ENCODE assay signal across 30 mouse cellular contexts in the genomic region with DNA sequence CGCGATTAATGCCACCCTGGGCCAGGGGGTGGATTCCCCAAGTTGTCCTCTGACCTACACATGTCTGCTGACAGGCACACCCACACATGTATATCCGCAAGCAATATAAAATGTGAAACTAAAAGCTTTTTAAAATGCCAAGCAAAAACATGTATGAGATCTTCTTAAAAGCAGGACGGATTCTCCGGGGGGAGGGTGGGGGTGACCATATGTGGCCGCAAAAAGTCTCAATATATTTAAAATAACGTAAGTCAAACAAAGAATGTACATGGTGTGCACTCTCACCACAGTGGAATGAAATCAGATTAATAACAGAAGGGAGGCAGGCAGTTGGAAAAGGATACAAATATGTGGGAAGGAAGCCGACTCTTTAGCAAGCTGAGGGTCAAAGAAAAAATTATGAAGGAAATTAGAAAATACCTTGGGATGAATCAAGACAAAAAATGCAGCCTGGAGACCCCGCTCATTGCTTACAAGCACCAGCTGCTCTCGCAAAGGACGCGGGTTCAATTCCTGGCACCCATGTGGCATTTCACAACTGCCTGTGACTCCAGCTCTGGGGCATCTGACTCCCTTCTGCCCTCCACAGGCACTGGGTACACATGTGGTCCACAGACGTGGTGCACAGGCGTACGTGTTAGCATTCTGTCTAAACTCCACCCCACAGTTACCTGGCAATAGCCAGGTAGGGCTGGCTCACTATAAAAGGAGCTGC. TPM values are rescaled to one million over a fixed set of nuclear protein-coding genes. Genes with fewer than 3 reads are reported as not detected.
DNase-seq lines count a peak whose midpoint lies in the region; ATAC-seq and TF ChIP-seq lines count a peak whose summit lies in the region.
"Had no signal": no experiment of that assay in that cellular context is flagged by ENCODE, and none has a peak within 500 bp of the region (broad histone marks: within the 10 kb centered on the region; RNA-seq: fewer than 3 reads in every experiment).

No protein-coding gene starts in this region.

- H3K9me3 ChIP-seq in stomach, embryonic 16.5 days (replicated peaks; ENCODE audit: control insufficient read depth, low read length), result no peaks in the 10 kb centered on the region
- H3K9me3 ChIP-seq in stomach, postnatal 0 days (ENCODE audit: control insufficient read depth, low read length), result no peaks in the 10 kb centered on the region
- no peaks in the 10 kb centered on the region for H3K9me3 ChIP-seq in embryonic facial prominence, embryonic 14.5 days (ENCODE audit: control insufficient read depth, low read length)
- H3K9me3 ChIP-seq in limb, embryonic 13.5 days, result no peaks in the 10 kb centered on the region
- H3K9me3 ChIP-seq in midbrain, postnatal 0 days (ENCODE audit: low read length), result no peaks in the 10 kb centered on the region
- H3K9me3 ChIP-seq: heart, embryonic 12.5 days; kidney, embryonic 15.5 days; liver, embryonic 12.5 days had no signal

- no peak for DNase-seq in stomach, postnatal 0 days (ENCODE audit: low spot score)
- DNase-seq in embryonic facial prominence, embryonic 14.5 days (ENCODE audit: low spot score), result peak; percentile 72
- no peak for DNase-seq in midbrain, postnatal 0 days (ENCODE audit: low spot score)
- DNase-seq in lung, postnatal 10 days, result no peak
- DNase-seq in left cerebral cortex, adult 18-20 months (ENCODE audit: low spot score in 2 of 2), result no peak
- DNase-seq: adrenal gland, postnatal 10 days; cerebellum, adult 8-10 months; cerebellum, postnatal 25 days; gastrocnemius, adult 2 months; gastrocnemius, postnatal 36 days; heart, adult 18-20 months; kidney, adult 11 months; kidney, postnatal 36 days; left cerebral cortex, postnatal 4 days; liver, postnatal 0 days; midbrain, embryonic 14.5 days; right cerebral cortex, postnatal 4 days had no signal

- no peak; the same call in 1 of the 2 replicates for ATAC-seq in stomach, embryonic 16.5 days (ENCODE audit: insufficient read depth, low FRiP score)
- no peak; the same call in 1 of the 2 replicates for ATAC-seq in stomach, postnatal 0 days (ENCODE audit: low FRiP score, low TSS enrichment)
- no peak for ATAC-seq in embryonic facial prominence, embryonic 14.5 days (ENCODE audit: low read depth)
- ATAC-seq in limb, embryonic 13.5 days (ENCODE audit: low FRiP score, low read depth), result no peak
- no peak for ATAC-seq in midbrain, postnatal 0 days (ENCODE audit: low FRiP score)
- ATAC-seq: forebrain, embryonic 14.5 days; inflammation-experienced regulatory T-cells, adult 6 months; liver, embryonic 12.5 days; liver, postnatal 0 days had no signal

- no peaks in the 10 kb centered on the region for H3K27me3 ChIP-seq in stomach, embryonic 16.5 days (ENCODE audit: control insufficient read depth, insufficient read depth, low read length)
- H3K27me3 ChIP-seq in stomach, postnatal 0 days (ENCODE audit: control insufficient read depth, insufficient read depth, low read length), result no peaks in the 10 kb centered on the region
- no peaks in the 10 kb centered on the region for H3K27me3 ChIP-seq in embryonic facial prominence, embryonic 14.5 days (replicated peaks; ENCODE audit: control insufficient read depth, insufficient read depth, low read length)
- H3K27me3 ChIP-seq in limb, embryonic 13.5 days, result peaks cover 4% of the 10 kb centered on the region
- H3K27me3 ChIP-seq in midbrain, postnatal 0 days (ENCODE audit: insufficient read depth, low read length), result no peaks in the 10 kb centered on the region
- H3K27me3 ChIP-seq: CH12.LX had no signal

- WGBS in stomach, embryonic 16.5 days, result 64% methylated on average over 15 of the region's 15 CpGs
- WGBS in stomach, postnatal 0 days, result 50% methylated on average over 15 of the region's 15 CpGs
- 45% methylated on average over 15 of the region's 15 CpGs for WGBS in embryonic facial prominence, embryonic 14.5 days
- 58% methylated on average over 15 of the region's 15 CpGs for WGBS in limb, embryonic 13.5 days
- 88% methylated on average over 15 of the region's 15 CpGs for WGBS in midbrain, postnatal 0 days

- TF ChIP-seq CTCF in stomach, postnatal 0 days (IDR thresholded peaks at IDR 0.05; ENCODE audit: low read depth), result no peak
- no peak for TF ChIP-seq CTCF in midbrain, postnatal 0 days (IDR thresholded peaks at IDR 0.05)

- no peak overlapping the region for H3K4me2 ChIP-seq in stomach, embryonic 16.5 days (ENCODE audit: low read depth, low read length)
- no peak overlapping the region for H3K4me2 ChIP-seq in stomach, postnatal 0 days (replicated peaks; ENCODE audit: low read depth)
- peak overlapping the region; percentile 10; the same call in 1 of the 2 replicates for H3K4me2 ChIP-seq in embryonic facial prominence, embryonic 14.5 days (ENCODE audit: low read depth, low read length)
- H3K4me2 ChIP-seq in limb, embryonic 13.5 days (replicated peaks), result 0 out of 2 replicates have a peak overlapping the region, but pooled peaks have one; percentile 14
- H3K4me2 ChIP-seq in midbrain, postnatal 0 days (ENCODE audit: low read depth, low read length, poor library complexity, severe bottlenecking), result no peak overlapping the region
- H3K4me2 ChIP-seq: heart, embryonic 12.5 days; hindbrain, embryonic 14.5 days; kidney, embryonic 15.5 days; liver, embryonic 12.5 days had no signal

- H3K27ac ChIP-seq in stomach, embryonic 16.5 days (ENCODE audit: low read length), result 0 out of 2 replicates have a peak overlapping the region, but pooled peaks have one; percentile 3
- H3K27ac ChIP-seq in stomach, postnatal 0 days (replicated peaks), result no peak overlapping the region
- H3K27ac ChIP-seq in embryonic facial prominence, embryonic 14.5 days (replicated peaks; ENCODE audit: low read depth, low read length), result peak overlapping the region; percentile 78
- peak overlapping the region; percentile 59 for H3K27ac ChIP-seq in limb, embryonic 13.5 days
- no peak overlapping the region for H3K27ac ChIP-seq in midbrain, postnatal 0 days (ENCODE audit: low read depth, low read length)
- H3K27ac ChIP-seq: gastrocnemius, adult 2 months; hindbrain, embryonic 14.5 days; kidney, embryonic 15.5 days; layer of hippocampus, adult 2 months; liver, embryonic 12.5 days had no signal

- no peak overlapping the region for H3K9ac ChIP-seq in stomach, embryonic 16.5 days (ENCODE audit: low read length)
- no peak overlapping the region for H3K9ac ChIP-seq in stomach, postnatal 0 days (ENCODE audit: low read length)
- H3K9ac ChIP-seq in embryonic facial prominence, embryonic 14.5 days (ENCODE audit: low read depth, low read length), result no peak overlapping the region
- no peak overlapping the region for H3K9ac ChIP-seq in limb, embryonic 13.5 days
- no peak overlapping the region for H3K9ac ChIP-seq in midbrain, postnatal 0 days (replicated peaks; ENCODE audit: low read length, poor library complexity, severe bottlenecking)
- H3K9ac ChIP-seq: heart, embryonic 12.5 days; hindbrain, embryonic 14.5 days; kidney, embryonic 15.5 days; liver, embryonic 12.5 days; liver, postnatal 0 days had no signal

- no peak overlapping the region for H3K4me3 ChIP-seq in stomach, embryonic 16.5 days (replicated peaks; ENCODE audit: low read length)
- no peak overlapping the region for H3K4me3 ChIP-seq in stomach, postnatal 0 days (ENCODE audit: low read depth, low read length)
- H3K4me3 ChIP-seq in embryonic facial prominence, embryonic 14.5 days (ENCODE audit: low read depth, low read length), result no peak overlapping the region
- no peak overlapping the region for H3K4me3 ChIP-seq in limb, embryonic 13.5 days
- H3K4me3 ChIP-seq in midbrain, postnatal 0 days (ENCODE audit: low read depth, low read length), result no peak overlapping the region
- H3K4me3 ChIP-seq: gastrocnemius, adult 2 months; heart, embryonic 12.5 days; kidney, embryonic 15.5 days; layer of hippocampus, adult 2 months; liver, embryonic 12.5 days had no signal

- H3K4me1 ChIP-seq in stomach, embryonic 16.5 days (ENCODE audit: control insufficient read depth, insufficient read depth, low read length), result peaks cover 4% of the 10 kb centered on the region; the same call in 1 of the 2 replicates
- no peaks in the 10 kb centered on the region for H3K4me1 ChIP-seq in stomach, postnatal 0 days (replicated peaks; ENCODE audit: control insufficient read depth, insufficient read depth)
- H3K4me1 ChIP-seq in embryonic facial prominence, embryonic 14.5 days (ENCODE audit: control insufficient read depth, insufficient read depth, low read length), result peaks cover 19% of the 10 kb centered on the region
- H3K4me1 ChIP-seq in limb, embryonic 13.5 days, result peaks cover 28% of the 10 kb centered on the region
- no peaks in the 10 kb centered on the region for H3K4me1 ChIP-seq in midbrain, postnatal 0 days (ENCODE audit: insufficient read depth, low read length)

- TF ChIP-seq EP300 in stomach, postnatal 0 days (optimal IDR thresholded peaks at IDR 0.05), result no peak

- peaks cover 8% of the 10 kb centered on the region; the same call in 1 of the 2 replicates for H3K36me3 ChIP-seq in stomach, embryonic 16.5 days (ENCODE audit: control insufficient read depth, insufficient read depth, low read length)
- H3K36me3 ChIP-seq in stomach, postnatal 0 days (ENCODE audit: control insufficient read depth, insufficient read depth, low read length), result no peaks in the 10 kb centered on the region
- H3K36me3 ChIP-seq in embryonic facial prominence, embryonic 14.5 days (ENCODE audit: control insufficient read depth, insufficient read depth, low read length), result 0 out of 2 replicates have a peak, but pooled peaks cover 4% of the 10 kb centered on the region
- peaks cover 18% of the 10 kb centered on the region for H3K36me3 ChIP-seq in limb, embryonic 13.5 days
- H3K36me3 ChIP-seq in midbrain, postnatal 0 days (ENCODE audit: insufficient read depth, low read length), result no peaks in the 10 kb centered on the region

RNA-seq across cellular contexts. Expression of a gene that starts 29.2 kb away (rescaled TPM):
- polyA plus RNA-seq in stomach, embryonic 16.5 days (2015; fragmentation: Nextera tagmentation; extraction: Ambion mirVana), result 4.6 and 5.4 TPM in 2 replicates
- 3.3 and 3.5 TPM in 2 replicates for polyA plus RNA-seq in stomach, postnatal 0 days (2015; fragmentation: Nextera tagmentation; extraction: Ambion mirVana)
- 3.9 and 6.0 TPM in 2 replicates for polyA plus RNA-seq in embryonic facial prominence, embryonic 14.5 days (2014; fragmentation: Nextera tagmentation; extraction: Ambion mirVana)
- 7.1 and 7.5 TPM in 2 replicates for polyA plus RNA-seq in limb, embryonic 13.5 days (2015; fragmentation: Nextera tagmentation; extraction: Ambion mirVana)
- 0.80 and 1.0 TPM in 2 replicates for total RNA-seq in midbrain, postnatal 0 days (2014; rRNA removed)
- 1.1 TPM in 2 replicates for polyA plus RNA-seq in midbrain, postnatal 0 days (2015; fragmentation: Nextera tagmentation; extraction: Ambion mirVana)
- total RNA-seq in left cerebral cortex, adult 18-20 months (2021), result not detected
- total RNA-seq: CH12.LX; gastrocnemius, adult 2 months; gastrocnemius, postnatal 36 days; heart, adult 18-20 months; layer of hippocampus, adult 2 months; layer of hippocampus, postnatal 14 days; neutrophil, adult 5-6 weeks had no signal
- polyA plus RNA-seq: frontal cortex, adult 2 months had no signal

RNA-seq across cellular contexts. Expression of a gene that starts 43.6 kb away (rescaled TPM):
- 11.8 and 12.3 TPM in 2 replicates for polyA plus RNA-seq in stomach, embryonic 16.5 days (2015; fragmentation: Nextera tagmentation; extraction: Ambion mirVana)
- polyA plus RNA-seq in stomach, postnatal 0 days (2015; fragmentation: Nextera tagmentation; extraction: Ambion mirVana), result 8.7 and 9.2 TPM in 2 replicates
- polyA plus RNA-seq in embryonic facial prominence, embryonic 14.5 days (2014; fragmentation: Nextera tagmentation; extraction: Ambion mirVana), result 11.3 and 12.0 TPM in 2 replicates
- 14.9 and 15.4 TPM in 2 replicates for polyA plus RNA-seq in limb, embryonic 13.5 days (2015; fragmentation: Nextera tagmentation; extraction: Ambion mirVana)
- 4.8 and 5.4 TPM in 2 replicates for total RNA-seq in midbrain, postnatal 0 days (2014; rRNA removed)
- polyA plus RNA-seq in midbrain, postnatal 0 days (2015; fragmentation: Nextera tagmentation; extraction: Ambion mirVana), result 1.2 and 1.3 TPM in 2 replicates
- total RNA-seq in left cerebral cortex, adult 18-20 months (2021), result 1 to 10 TPM; 2.3 to 2.5 TPM
- total RNA-seq: neutrophil, adult 5-6 weeks had no signal
- polyA plus RNA-seq: inflammation-experienced regulatory T-cells, adult 6 months had no signal

Comparison
In these comparisons a context has a peak if more than half of its experiments do, and no peak if none do; other contexts are left out.
1. H3K27ac ChIP-seq: peak in stomach, embryonic 16.5 days (single experiment), embryonic facial prominence, embryonic 14.5 days (single experiment) and limb, embryonic 13.5 days (single experiment); none in stomach, postnatal 0 days (single experiment) and midbrain, postnatal 0 days (single experiment).
2. H3K4me2 ChIP-seq: peak in embryonic facial prominence, embryonic 14.5 days (single experiment) and limb, embryonic 13.5 days (single experiment); none in stomach, embryonic 16.5 days (single experiment), stomach, postnatal 0 days (single experiment) and midbrain, postnatal 0 days (single experiment).